Mouse (Mus musculus) liver, embryonic 14.5 days (tissue): Measurements from ENCODE around the gene 1700001C02Rik.

Experiments used
- CTCF ChIP-seq: IDR thresholded peaks from 2 replicates; pipeline ENCODE4 v1.5.1; 2016; ENCODE audit warnings: antibody characterized with exemption, low read depth, control low read depth
- EP300 ChIP-seq: IDR thresholded peaks from 2 replicates; pipeline ENCODE4 v1.6.1; 2016; ENCODE audit warnings: antibody characterized with exemption, low read depth

- TF ChIP-seq CTCF, result no peak
- TF ChIP-seq EP300, result no peak
Measured at GRCm38 (mm10) chr5:30527129-30527528, 61.3 kb downstream of the 1700001C02Rik start.
